In genomic region chr19:44696773-44697172, GRCm38 (mm10) we compare ENCODE assay signal across 30 mouse cellular contexts. TPM values are rescaled to one million over a fixed set of nuclear protein-coding genes. Genes with fewer than 3 reads are reported as not detected.
DNase-seq lines count a peak whose midpoint lies in the region; ATAC-seq and TF ChIP-seq lines count a peak whose summit lies in the region.
"Had no signal": no experiment of that assay in that cellular context is flagged by ENCODE, and none has a peak within 500 bp of the region (broad histone marks: within the 10 kb centered on the region; RNA-seq: fewer than 3 reads in every experiment).

No protein-coding gene starts in this region.

- H3K9me3 ChIP-seq in hindbrain, embryonic 10.5 days, result no peaks in the 10 kb centered on the region
- no peaks in the 10 kb centered on the region for H3K9me3 ChIP-seq in hindbrain, postnatal 0 days (ENCODE audit: low read length)
- H3K9me3 ChIP-seq in neural tube, embryonic 13.5 days, result no peaks in the 10 kb centered on the region
- no peaks in the 10 kb centered on the region for H3K9me3 ChIP-seq in hindbrain, embryonic 12.5 days (replicated peaks)
- H3K9me3 ChIP-seq in midbrain, embryonic 14.5 days (ENCODE audit: control insufficient read depth, low read length), result no peaks in the 10 kb centered on the region
- H3K9me3 ChIP-seq: forebrain, embryonic 12.5 days; limb, embryonic 13.5 days; liver, embryonic 13.5 days had no signal

- H3K4me3 ChIP-seq in hindbrain, embryonic 10.5 days, result no peak overlapping the region
- no peak overlapping the region for H3K4me3 ChIP-seq in hindbrain, postnatal 0 days (ENCODE audit: low read length)
- no peak overlapping the region for H3K4me3 ChIP-seq in neural tube, embryonic 13.5 days
- H3K4me3 ChIP-seq in hindbrain, embryonic 12.5 days, result no peak overlapping the region
- H3K4me3 ChIP-seq in midbrain, embryonic 14.5 days (replicated peaks; ENCODE audit: low read depth, low read length), result no peak overlapping the region
- H3K4me3 ChIP-seq: forebrain, embryonic 12.5 days; limb, embryonic 13.5 days; liver, embryonic 13.5 days had no signal

- no peaks in the 10 kb centered on the region for H3K36me3 ChIP-seq in hindbrain, embryonic 10.5 days
- H3K36me3 ChIP-seq in hindbrain, postnatal 0 days (ENCODE audit: insufficient read depth, low read length), result no peaks in the 10 kb centered on the region
- no peaks in the 10 kb centered on the region for H3K36me3 ChIP-seq in neural tube, embryonic 13.5 days
- H3K36me3 ChIP-seq in hindbrain, embryonic 12.5 days, result no peaks in the 10 kb centered on the region
- no peaks in the 10 kb centered on the region for H3K36me3 ChIP-seq in midbrain, embryonic 14.5 days (ENCODE audit: control insufficient read depth, insufficient read depth, low read length)
- H3K36me3 ChIP-seq: forebrain, embryonic 12.5 days; limb, embryonic 13.5 days; liver, embryonic 13.5 days had no signal

- no peak for TF ChIP-seq CTCF in hindbrain, postnatal 0 days (IDR thresholded peaks at IDR 0.05; ENCODE audit: low read depth)

- H3K4me1 ChIP-seq in hindbrain, embryonic 10.5 days (replicated peaks), result peaks cover 50% of the 10 kb centered on the region
- H3K4me1 ChIP-seq in hindbrain, postnatal 0 days (ENCODE audit: insufficient read depth, low read length), result 0 out of 2 replicates have a peak, but pooled peaks cover 5% of the 10 kb centered on the region
- H3K4me1 ChIP-seq in neural tube, embryonic 13.5 days (replicated peaks), result peaks cover 60% of the 10 kb centered on the region
- H3K4me1 ChIP-seq in hindbrain, embryonic 12.5 days, result peaks cover 37% of the 10 kb centered on the region
- H3K4me1 ChIP-seq in midbrain, embryonic 14.5 days (ENCODE audit: control insufficient read depth, insufficient read depth, low read length), result peaks cover 29% of the 10 kb centered on the region

- H3K27ac ChIP-seq in hindbrain, embryonic 10.5 days, result peak overlapping the region; percentile 85
- no peak overlapping the region for H3K27ac ChIP-seq in hindbrain, postnatal 0 days
- H3K27ac ChIP-seq in neural tube, embryonic 13.5 days (replicated peaks), result peak overlapping the region; percentile 57
- H3K27ac ChIP-seq in hindbrain, embryonic 12.5 days, result peak overlapping the region; percentile 78
- H3K27ac ChIP-seq in midbrain, embryonic 14.5 days (replicated peaks; ENCODE audit: low read depth, low read length), result 0 out of 2 replicates have a peak overlapping the region, but pooled peaks have one; percentile 26
- H3K27ac ChIP-seq: limb, embryonic 13.5 days; liver, embryonic 13.5 days had no signal

- intact Hi-C loops in left cerebral cortex, postnatal 36 days (cut with DNase I), result no loop called here

- no peak for DNase-seq in hindbrain, embryonic 10.5 days (ENCODE audit: low spot score)
- no peak for DNase-seq in hindbrain, postnatal 0 days (ENCODE audit: low spot score)
- DNase-seq in neural tube, embryonic 10.5 days (ENCODE audit: extremely low spot score, low spot score), result no peak
- no peak for DNase-seq in midbrain, embryonic 14.5 days
- no peak for DNase-seq in adrenal gland, postnatal 25 days
- no peak for DNase-seq in left cerebral cortex, postnatal 36 days (ENCODE audit: low spot score in 2 of 2)
- DNase-seq: cerebellum, adult 11-12 months; cerebellum, postnatal 10 days; gastrocnemius, postnatal 14 days; heart, adult 11 months; kidney, postnatal 25 days; liver, embryonic 13.5 days; lung, adult 2 months; lung, postnatal 14 days; thymus, adult 18-20 months; thymus, postnatal 4 days had no signal

- WGBS in hindbrain, embryonic 10.5 days, result 37% methylated on average over 9 of the region's 9 CpGs
- WGBS in hindbrain, postnatal 0 days, result 30% methylated on average over 9 of the region's 9 CpGs
- WGBS in neural tube, embryonic 13.5 days, result 30% methylated on average over 9 of the region's 9 CpGs
- WGBS in hindbrain, embryonic 12.5 days, result 27% methylated on average over 9 of the region's 9 CpGs
- 32% methylated on average over 9 of the region's 9 CpGs for WGBS in midbrain, embryonic 14.5 days

- no peak for ATAC-seq in hindbrain, postnatal 0 days
- no peak for ATAC-seq in neural tube, embryonic 13.5 days (ENCODE audit: low read depth)
- no peak for ATAC-seq in hindbrain, embryonic 12.5 days (ENCODE audit: low FRiP score)
- no peak for ATAC-seq in midbrain, embryonic 14.5 days (ENCODE audit: low FRiP score, low TSS enrichment)
- ATAC-seq: CD4-positive, CD25-positive, alpha-beta regulatory T cell, adult 4 months; intestine, postnatal 0 days had no signal

- H3K27me3 ChIP-seq in hindbrain, embryonic 10.5 days (ENCODE audit: insufficient read depth, poor library complexity, severe bottlenecking), result peaks cover 100% of the 10 kb centered on the region
- peaks cover 32% of the 10 kb centered on the region for H3K27me3 ChIP-seq in hindbrain, postnatal 0 days (ENCODE audit: insufficient read depth, low read length)
- H3K27me3 ChIP-seq in neural tube, embryonic 13.5 days, result peaks cover 92% of the 10 kb centered on the region
- H3K27me3 ChIP-seq in hindbrain, embryonic 12.5 days, result peaks cover 85% of the 10 kb centered on the region
- peaks cover 13% of the 10 kb centered on the region; the same call in 1 of the 2 replicates for H3K27me3 ChIP-seq in midbrain, embryonic 14.5 days (ENCODE audit: control insufficient read depth, insufficient read depth, low read length)

- no peak overlapping the region for H3K9ac ChIP-seq in hindbrain, postnatal 0 days (replicated peaks; ENCODE audit: low read length)
- peak overlapping the region; percentile 56; the same call in 1 of the 2 replicates for H3K9ac ChIP-seq in neural tube, embryonic 13.5 days
- H3K9ac ChIP-seq in hindbrain, embryonic 12.5 days, result no peak overlapping the region
- H3K9ac ChIP-seq in midbrain, embryonic 14.5 days (replicated peaks; ENCODE audit: low read length), result no peak overlapping the region; the same call in 1 of the 2 replicates
- H3K9ac ChIP-seq: limb, embryonic 13.5 days; liver, embryonic 13.5 days had no signal

- no peak overlapping the region for H3K4me2 ChIP-seq in hindbrain, postnatal 0 days (ENCODE audit: low read depth, low read length)
- H3K4me2 ChIP-seq in neural tube, embryonic 13.5 days, result peak overlapping the region; percentile 27; the same call in 1 of the 2 replicates
- H3K4me2 ChIP-seq in hindbrain, embryonic 12.5 days (replicated peaks), result no peak overlapping the region
- no peak overlapping the region for H3K4me2 ChIP-seq in midbrain, embryonic 14.5 days (ENCODE audit: low read length)
- H3K4me2 ChIP-seq: heart, embryonic 11.5 days; limb, embryonic 13.5 days; liver, embryonic 13.5 days had no signal

RNA-seq across cellular contexts. Expression of gene Pax2, which starts 59.1 kb away (rescaled TPM):
- 3.2 and 8.2 TPM in 2 replicates for polyA plus RNA-seq in hindbrain, embryonic 10.5 days (2016; fragmentation: Nextera tagmentation; extraction: Ambion mirVana)
- 8.1 and 9.0 TPM in 2 replicates for total RNA-seq in hindbrain, postnatal 0 days (2014; rRNA removed)
- polyA plus RNA-seq in hindbrain, postnatal 0 days (2015; fragmentation: Nextera tagmentation; extraction: Ambion mirVana), result 9.6 and 11.2 TPM in 2 replicates
- 25.2 and 28.2 TPM in 2 replicates for polyA plus RNA-seq in neural tube, embryonic 13.5 days (2015; fragmentation: Nextera tagmentation; extraction: Ambion mirVana)
- 15.1 and 18.6 TPM in 2 replicates for polyA plus RNA-seq in hindbrain, embryonic 12.5 days (2016; fragmentation: Nextera tagmentation; extraction: Ambion mirVana)
- polyA plus RNA-seq in midbrain, embryonic 14.5 days (2014; fragmentation: Nextera tagmentation; extraction: Ambion mirVana), result 1.7 and 1.9 TPM in 2 replicates
- total RNA-seq in adrenal gland, postnatal 25 days (2021), result not detected in 2 replicates
- total RNA-seq in left cerebral cortex, postnatal 36 days (2021), result under 1 TPM; 0.16 to 0.32 TPM
- total RNA-seq: adrenal gland, adult 18-20 months; gastrocnemius, postnatal 14 days; hematopoietic stem cell, adult 5-6 weeks; megakaryocyte progenitor cell, adult 5-6 weeks; neutrophil, adult 5-6 weeks had no signal
- polyA plus RNA-seq: heart, embryonic 11.5 days; heart, postnatal 0 days; intestine, postnatal 0 days; limb, embryonic 13.5 days; liver, embryonic 13.5 days; lung, adult 2 months; small intestine, adult 2 months; stomach, embryonic 16.5 days had no signal
